In genomic region chr17:67836146-67836895, GRCm38 (mm10) we compare ENCODE assay signal across 33 mouse cellular contexts.
"Had no signal": no experiment of that assay in that cellular context is flagged by ENCODE, and none has a peak within 500 bp of the region (broad histone marks: within the 10 kb centered on the region; RNA-seq: fewer than 3 reads in every experiment).

No protein-coding gene starts in this region.

- H3K9ac ChIP-seq: heart, embryonic 12.5 days; heart, embryonic 13.5 days; heart, embryonic 15.5 days; hindbrain, embryonic 12.5 days; hindbrain, embryonic 13.5 days; hindbrain, embryonic 14.5 days; hindbrain, embryonic 15.5 days; intestine, embryonic 15.5 days; kidney, embryonic 15.5 days had no signal

- H3K9me3 ChIP-seq: heart, embryonic 10.5 days; heart, embryonic 13.5 days; heart, embryonic 15.5 days; hindbrain, embryonic 12.5 days; hindbrain, embryonic 15.5 days; intestine, embryonic 15.5 days; kidney, embryonic 15.5 days had no signal

- H3K27me3 ChIP-seq: heart, embryonic 12.5 days; heart, embryonic 13.5 days; heart, embryonic 15.5 days; hindbrain, embryonic 12.5 days; hindbrain, embryonic 13.5 days; hindbrain, embryonic 15.5 days; intestine, embryonic 15.5 days; kidney, embryonic 15.5 days had no signal

- H3K27ac ChIP-seq: heart, embryonic 10.5 days; heart, embryonic 13.5 days; heart, embryonic 15.5 days; hindbrain, embryonic 10.5 days; hindbrain, embryonic 12.5 days; hindbrain, embryonic 13.5 days; hindbrain, embryonic 14.5 days; hindbrain, embryonic 15.5 days; hindbrain, postnatal 0 days; intestine, embryonic 15.5 days; kidney, embryonic 15.5 days; kidney, postnatal 0 days; layer of hippocampus, adult 2 months had no signal

- H3K4me3 ChIP-seq: heart, embryonic 10.5 days; heart, embryonic 12.5 days; heart, embryonic 13.5 days; heart, embryonic 15.5 days; hindbrain, embryonic 10.5 days; hindbrain, embryonic 12.5 days; hindbrain, embryonic 13.5 days; hindbrain, embryonic 15.5 days; intestine, embryonic 15.5 days; kidney, embryonic 15.5 days; layer of hippocampus, adult 2 months had no signal

- H3K4me2 ChIP-seq: heart, embryonic 11.5 days; heart, embryonic 12.5 days; heart, embryonic 13.5 days; heart, embryonic 15.5 days; hindbrain, embryonic 12.5 days; hindbrain, embryonic 13.5 days; hindbrain, embryonic 14.5 days; hindbrain, embryonic 15.5 days; intestine, embryonic 15.5 days; kidney, embryonic 15.5 days had no signal

- DNase-seq: heart, postnatal 10 days; heart, postnatal 14 days; heart, postnatal 4 days; kidney, adult 11 months; kidney, adult 18-20 months; kidney, adult 2 months; kidney, adult 8-10 months; kidney, adult 9 months; kidney, postnatal 10 days; kidney, postnatal 14 days; kidney, postnatal 25 days; kidney, postnatal 36 days; kidney, postnatal 4 days; layer of hippocampus, adult 9-11 months; layer of hippocampus, postnatal 36 days had no signal

- H3K36me3 ChIP-seq: heart, embryonic 15.5 days; hindbrain, embryonic 10.5 days; hindbrain, embryonic 12.5 days; hindbrain, embryonic 13.5 days; hindbrain, embryonic 15.5 days; intestine, embryonic 15.5 days; kidney, embryonic 15.5 days had no signal

- H3K4me1 ChIP-seq: heart, embryonic 10.5 days; heart, embryonic 12.5 days; heart, embryonic 15.5 days; hindbrain, embryonic 10.5 days; hindbrain, embryonic 12.5 days; hindbrain, embryonic 13.5 days; intestine, embryonic 15.5 days; kidney, embryonic 15.5 days had no signal

- ATAC-seq: hindbrain, postnatal 0 days; inflammation-experienced regulatory T-cells, adult 6 months; intestine, embryonic 15.5 days; intestine, embryonic 16.5 days; intestine, postnatal 0 days had no signal
